Mouse (Mus musculus) heart, postnatal 36 days (tissue): ENCODE results near the gene Gstt4. TPM values are rescaled to one million over a fixed set of nuclear protein-coding genes. Genes with fewer than 3 reads are reported as not detected.

ENCODE experiments used
- total RNA-seq, 2 experiments: library from RNA; stranded (reverse); gene quantifications; 2 replicates each; pipeline ENCODE4 v1.2.3; 2021

Gstt4 gene
- total RNA-seq, 2 experiments from 2014 or later: not detected

Other genes with a start within 250 kb of the Gstt4 start
- gene Ggt5, start 233.2 kb downstream of the Gstt4 start, total RNA-seq: 1 to 10 TPM; 5.4 to 9.0 TPM
- 1 to 10 TPM; 1.4 to 1.8 TPM for gene Susd2, start 178.5 kb downstream of the Gstt4 start, total RNA-seq
- gene Cabin1, start 58.2 kb downstream of the Gstt4 start, total RNA-seq: 10 to 100 TPM; 23.4 to 26.2 TPM
- gene Ddt, start 49.1 kb downstream of the Gstt4 start, total RNA-seq: 100 to 1,000 TPM in 1 of 2 experiments, 10 to 100 TPM in 1; 96.7 to 104 TPM
- not detected for gene Gm20441, start 41.6 kb downstream of the Gstt4 start, total RNA-seq
- 1 to 10 TPM; 4.1 to 4.8 TPM for gene Gstt3, start 41.1 kb downstream of the Gstt4 start, total RNA-seq
- 10 to 100 TPM; 14.5 to 20.3 TPM for gene Gstt1, start 24.0 kb downstream of the Gstt4 start, total RNA-seq
- gene Gstt2, start 14.9 kb upstream of the Gstt4 start, total RNA-seq: 10 to 100 TPM; 13.2 to 13.5 TPM
- gene Mif, start 37.7 kb upstream of the Gstt4 start, total RNA-seq: 100 to 1,000 TPM; 196 to 202 TPM
- gene Derl3, start 70.9 kb upstream of the Gstt4 start, total RNA-seq: under 1 TPM; 0.61 to 0.68 TPM
- gene Smarcb1, start 99.1 kb upstream of the Gstt4 start, total RNA-seq: 10 to 100 TPM; 20.0 to 20.6 TPM
- 1,000 to 10,000 TPM; 1,903 to 1,946 TPM for gene Chchd10, start 110.6 kb upstream of the Gstt4 start, total RNA-seq
- gene Mmp11, start 114.0 kb upstream of the Gstt4 start, total RNA-seq: 1 to 10 TPM; 5.9 to 7.7 TPM
- not detected for gene Gm867, start 118.1 kb upstream of the Gstt4 start, total RNA-seq
- gene Vpreb3, start 120.5 kb upstream of the Gstt4 start, total RNA-seq: not detected
- not detected for gene Gm5134, start 132.0 kb upstream of the Gstt4 start, total RNA-seq
- 1 to 10 TPM; 6.9 to 8.0 TPM for gene Zfp280b, start 210.1 kb upstream of the Gstt4 start, total RNA-seq